Mouse (Mus musculus) forebrain, postnatal 0 days (tissue): ENCODE measurements around the gene Asic2. TPM values are rescaled to one million over a fixed set of nuclear protein-coding genes. Genes with fewer than 3 reads are reported as not detected.
A peak's percentile ranks its signal among the peaks of the same experiment; 100 is the strongest.

Experiments
- ATAC-seq: fragments of 200-750 bp; cut with Nextera tagmentation; 2 replicates; pipeline ENCODE4 v1.8.0; 2017; ENCODE audit warnings: mild to moderate bottlenecking, moderate library complexity
- DNase-seq: peaks from one replicate; pipeline ENCODE4 v3.0.0-alpha.2; 2015
- H3K27ac ChIP-seq: fragments of 300-500 bp; sonication (generic); 2 replicates; pipeline ENCODE4 v1.5.1; 2014; ENCODE audit warnings: low read depth, mild to moderate bottlenecking, antibody characterized with exemption, low read length, moderate library complexity, mixed read lengths
- H3K27me3 ChIP-seq: fragments of 300-500 bp; sonication (generic); 2 replicates; pipeline ENCODE4 v1.6.1; 2014; ENCODE audit warnings: mild to moderate bottlenecking, low read length, mixed read lengths; ENCODE audit not compliant: insufficient read depth
- H3K36me3 ChIP-seq: fragments of 300-500 bp; sonication (generic); 2 replicates; pipeline ENCODE4 v1.6.1; 2014; ENCODE audit warnings: mild to moderate bottlenecking, moderate library complexity; ENCODE audit not compliant: insufficient read depth
- H3K4me1 ChIP-seq: fragments of 300-500 bp; sonication (generic); 2 replicates; pipeline ENCODE4 v1.6.1; 2014; ENCODE audit warnings: antibody characterized with exemption; ENCODE audit not compliant: insufficient read depth
- H3K4me2 ChIP-seq: fragments of 300-500 bp; sonication (generic); 2 replicates; pipeline ENCODE4 v1.6.1; 2014; ENCODE audit warnings: low read depth, mild to moderate bottlenecking, moderate library complexity
- H3K4me3 ChIP-seq: fragments of 300-500 bp; sonication (generic); 2 replicates; pipeline ENCODE4 v1.5.1; 2014; ENCODE audit warnings: low read depth, low read length, mixed read lengths
- H3K9ac ChIP-seq: fragments of 300-500 bp; sonication (generic); 2 replicates; pipeline ENCODE4 v1.6.1; 2014; ENCODE audit warnings: mild to moderate bottlenecking
- H3K9me3 ChIP-seq: fragments of 300-500 bp; sonication (generic); 2 replicates; pipeline ENCODE4 v1.6.1; 2016; ENCODE audit warnings: low read length
- CTCF ChIP-seq: sonication (generic); IDR thresholded peaks from 2 replicates; pipeline ENCODE4 v1.5.1; 2016; ENCODE audit warnings: antibody characterized with exemption, control low read depth, low read depth
- WGBS: fragments of 180-500 bp; shearing (Covaris S2); extraction: QIAGEN DNeasy Blood & Tissue Kit; methylation state at CpG from one replicate; pipeline ENCODE4 v1.1.7; 2014; 5-methylcytosine and 5-hydroxymethylcytosine counted together
- polyA plus RNA-seq: library from polyadenylated mRNA; unstranded; fragments of >200 nt; fragmentation: Nextera tagmentation; extraction: Ambion mirVana; gene quantifications from 2 replicates; pipeline ENCODE4 v1.2.1, GENCODE M21; 2015
- total RNA-seq: library from RNA; depleted of rRNA; stranded (reverse); fragments of >200 nt; gene quantifications from 2 replicates; pipeline ENCODE4 v1.2.3, GENCODE M21; 2014

Gene Asic2
- total and polyA plus RNA-seq, 2 experiments from 2014 or later, result 15.5 to 37.2 TPM

GRCm38 (mm10) chr11:81902318-81902717 lies 65.9 kb downstream of the Asic2 start:
- Histone ChIP-seq H3K4me3 (no peak overlapping the region), H3K4me2 (no peak overlapping the region), H3K27ac (no peak overlapping the region), H3K4me1 (peaks cover 11% of the 10 kb centered on the region; the same call in 1 of the 2 replicates), H3K9me3 (no peaks in the 10 kb centered on the region), H3K9ac (no peak overlapping the region), H3K36me3 (no peaks in the 10 kb centered on the region), H3K27me3 (no peaks in the 10 kb centered on the region)
- ATAC-seq (no peak), DNase-seq (no peak)
- no peak for TF ChIP-seq CTCF

GRCm38 (mm10) chr11:81897547-81898354 lies 70.5 kb downstream of the Asic2 start:
- WGBS, result 0% methylated on average over 8 of the region's 8 CpGs
- no peaks in the 10 kb centered on the region for H3K27me3 ChIP-seq
- peak overlapping the region; percentile 22; the same call in 1 of the 2 replicates for H3K9ac ChIP-seq
- no peaks in the 10 kb centered on the region for H3K9me3 ChIP-seq
- TF ChIP-seq CTCF, result no peak
- H3K36me3 ChIP-seq, result no peaks in the 10 kb centered on the region
- peak overlapping the region; percentile 73 for H3K27ac ChIP-seq
- H3K4me1 ChIP-seq, result peaks cover 12% of the 10 kb centered on the region; the same call in 1 of the 2 replicates
- no peak overlapping the region for H3K4me3 ChIP-seq
- H3K4me2 ChIP-seq, result no peak overlapping the region
- peak; percentile 70 for DNase-seq
- ATAC-seq, result peak; percentile 98

- DNase-seq, result no peak
- Histone ChIP-seq H3K4me1 (peaks cover 12% of the 10 kb centered on the region; the same call in 1 of the 2 replicates), H3K36me3 (no peaks in the 10 kb centered on the region), H3K27ac (no peak overlapping the region), H3K9me3 (no peaks in the 10 kb centered on the region), H3K4me3 (no peak overlapping the region), H3K9ac (no peak overlapping the region), H3K4me2 (no peak overlapping the region), H3K27me3 (no peaks in the 10 kb centered on the region)
- no peak for ATAC-seq
- 91% methylated on average over 6 of the region's 6 CpGs for WGBS
- TF ChIP-seq CTCF, result no peak
Measured at GRCm38 (mm10) chr11:81896511-81896910, 71.7 kb downstream of the Asic2 start.

DNA sequence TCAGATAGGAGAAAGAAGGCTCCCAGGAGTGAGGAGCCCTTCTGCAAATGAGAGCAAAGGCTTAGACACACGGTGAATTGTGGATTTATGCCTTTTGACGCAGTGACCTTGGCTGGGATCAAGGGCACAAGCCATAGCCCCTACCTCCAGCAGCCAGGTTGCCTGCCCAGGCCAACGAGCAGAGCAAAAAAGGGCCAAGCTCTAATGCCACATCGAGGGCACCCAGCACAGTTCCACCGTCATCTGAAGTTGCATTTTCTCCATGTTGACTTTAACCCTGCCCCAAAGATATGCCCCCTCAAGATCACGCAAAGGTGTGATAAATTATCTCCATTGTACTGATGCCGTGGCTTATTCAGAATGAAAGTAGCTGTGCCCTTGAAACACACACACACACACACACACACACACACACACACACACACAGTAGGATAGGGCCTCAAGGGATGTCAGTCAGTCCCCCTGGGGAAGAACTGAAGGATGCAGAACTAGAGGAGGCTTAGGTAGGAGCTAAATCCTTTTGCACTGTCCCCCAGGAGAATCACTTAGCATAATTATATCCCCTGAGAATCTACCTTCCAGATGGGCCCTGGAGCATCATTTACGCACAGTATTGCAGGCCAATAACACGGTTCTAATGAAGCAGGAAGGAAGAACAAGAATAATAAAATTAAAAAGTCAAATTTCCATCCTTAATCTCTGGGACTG lies 96.6 kb downstream of the Asic2 start:
- Histone ChIP-seq H3K4me3 (no peak overlapping the region), H3K4me2 (no peak overlapping the region), H3K27me3 (no peaks in the 10 kb centered on the region), H3K27ac (no peak overlapping the region), H3K9me3 (no peaks in the 10 kb centered on the region), H3K4me1 (no peaks in the 10 kb centered on the region), H3K9ac (no peak overlapping the region), H3K36me3 (no peaks in the 10 kb centered on the region)
- TF ChIP-seq CTCF, result no peak
- DNase-seq (no peak), ATAC-seq (no peak)
- WGBS, result 66% methylated on average over 9 of the region's 9 CpGs

DNA sequence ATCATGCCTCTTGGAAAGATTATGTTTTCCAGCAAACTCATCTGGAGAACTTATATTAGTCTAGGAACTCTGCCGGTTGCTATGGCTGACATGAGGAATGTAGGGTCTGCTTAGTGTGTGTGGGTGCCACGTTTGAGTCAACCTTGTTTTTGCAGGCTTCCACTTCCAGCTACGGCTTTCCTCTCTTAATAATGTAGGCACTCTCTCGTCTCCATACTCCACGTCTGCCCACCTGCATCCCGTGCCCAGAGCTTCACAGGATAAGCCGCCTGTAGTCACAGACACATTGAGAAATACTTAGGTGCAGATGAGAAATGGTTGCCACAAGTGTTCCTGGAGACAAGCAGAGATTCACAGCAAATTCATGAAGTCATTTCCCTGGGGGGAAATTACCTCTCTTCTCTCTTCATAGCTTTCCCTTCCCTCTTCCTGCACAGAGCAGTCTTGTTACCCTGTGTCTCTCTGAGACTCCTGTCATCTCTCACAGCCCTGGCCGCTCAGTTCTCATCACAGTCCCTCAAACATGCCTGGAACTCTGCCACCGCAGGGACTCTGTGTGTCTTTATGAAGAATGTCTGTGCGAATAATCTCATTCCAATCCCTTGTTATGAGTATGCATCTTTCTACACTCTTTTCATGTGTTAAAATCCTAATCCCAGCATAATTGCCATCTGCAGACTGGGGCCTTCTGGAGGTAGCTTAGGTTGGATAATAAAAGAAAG lies 102.4 kb downstream of the Asic2 start:
- Histone ChIP-seq H3K27ac (no peak overlapping the region), H3K27me3 (no peaks in the 10 kb centered on the region), H3K9me3 (no peaks in the 10 kb centered on the region), H3K4me3 (no peak overlapping the region), H3K9ac (no peak overlapping the region), H3K36me3 (no peaks in the 10 kb centered on the region), H3K4me1 (peaks cover 3% of the 10 kb centered on the region; the same call in 1 of the 2 replicates), H3K4me2 (no peak overlapping the region)
- ATAC-seq (peak; percentile 12; the same call in 1 of the 2 replicates), DNase-seq (no peak)
- TF ChIP-seq CTCF, result no peak
- 38% methylated on average over 10 of the region's 10 CpGs for WGBS

GRCm38 (mm10) chr11:81860250-81860972 lies 107.8 kb downstream of the Asic2 start, which contains the start of gene 5530401A14Rik:
TSS of gene 5530401A14Rik (plus strand) at chr11:81860673.
- no peaks in the 10 kb centered on the region for H3K36me3 ChIP-seq
- no peak for TF ChIP-seq CTCF
- no peaks in the 10 kb centered on the region for H3K9me3 ChIP-seq
- no peak within 1 kb of the TSS for H3K4me3 ChIP-seq
- no peak within 1 kb of the TSS for H3K9ac ChIP-seq
- H3K4me1 ChIP-seq, result peaks cover 5% of the 10 kb centered on the region; the same call in 1 of the 2 replicates
- ATAC-seq, result peak; percentile 93
- no peak within 1 kb of the TSS for H3K27ac ChIP-seq
- H3K27me3 ChIP-seq, result no peaks in the 10 kb centered on the region
- 26% methylated on average over 4 of the region's 4 CpGs for WGBS
- peak; percentile 75 for DNase-seq
- no peak within 1 kb of the TSS for H3K4me2 ChIP-seq
